Mouse (Mus musculus) intestine, embryonic 14.5 days (tissue): ENCODE results near the gene Pofut1. TPM values are rescaled to one million over a fixed set of nuclear protein-coding genes. Genes with fewer than 3 reads are reported as not detected.
"Not testable (repeated sequence)": the region's sequence is repeated elsewhere in the genome, so short reads cannot be mapped to it uniquely, and the experiment has no call there.

Experiments
- ATAC-seq: fragments of 200-750 bp; cut with Nextera tagmentation; replicated peaks from 2 replicates; pipeline ENCODE4 v1.8.0; 2017; ENCODE audit warnings: low read depth, moderate number of reproducible peaks, moderate TSS enrichment, moderate library complexity; ENCODE audit not compliant: low FRiP score, low TSS enrichment
- DNase-seq: peaks from one replicate; pipeline ENCODE4 v3.0.0-alpha.2; 2018; ENCODE audit warnings: low spot score
- H3K27ac ChIP-seq: fragments of 300-500 bp; sonication (generic); 2 replicates; pipeline ENCODE4 v1.5.1; 2014; ENCODE audit warnings: low read depth, mild to moderate bottlenecking, control low read depth
- H3K27me3 ChIP-seq: fragments of 300-500 bp; sonication (generic); replicated peaks from 2 replicates; pipeline ENCODE4 v1.6.1; 2014; ENCODE audit warnings: low read length, control low read depth; ENCODE audit not compliant: control insufficient read depth, insufficient read depth
- H3K36me3 ChIP-seq: fragments of 300-500 bp; sonication (generic); 2 replicates; pipeline ENCODE4 v1.6.1; 2014; ENCODE audit warnings: low read length, control low read depth; ENCODE audit not compliant: control insufficient read depth, insufficient read depth
- H3K4me1 ChIP-seq: fragments of 300-500 bp; sonication (generic); replicated peaks from 2 replicates; pipeline ENCODE4 v1.6.1; 2014; ENCODE audit warnings: low read length, control low read depth, mixed read lengths; ENCODE audit not compliant: control insufficient read depth, insufficient read depth
- H3K4me2 ChIP-seq: fragments of 300-500 bp; sonication (generic); 2 replicates; pipeline ENCODE4 v1.6.1; 2014; ENCODE audit warnings: low read length
- H3K4me3 ChIP-seq: fragments of 300-500 bp; sonication (generic); 2 replicates; pipeline ENCODE4 v1.5.1; 2014; ENCODE audit warnings: low read depth, low read length, control low read depth, mixed read lengths
- H3K9ac ChIP-seq: fragments of 300-500 bp; sonication (generic); 2 replicates; pipeline ENCODE4 v1.6.1; 2014; ENCODE audit warnings: mild to moderate bottlenecking, low read length
- H3K9me3 ChIP-seq: fragments of 300-500 bp; sonication (generic); 2 replicates; pipeline ENCODE4 v1.6.1; 2016; ENCODE audit warnings: low read length, control low read depth; ENCODE audit not compliant: control insufficient read depth
- WGBS: fragments of 180-500 bp; shearing (Covaris S2); extraction: QIAGEN DNeasy Blood & Tissue Kit; methylation state at CpG from one replicate; pipeline ENCODE4 v1.1.7; 2014; 5-methylcytosine and 5-hydroxymethylcytosine counted together
- polyA plus RNA-seq: library from polyadenylated mRNA; unstranded; fragments of >200 nt; fragmentation: Nextera tagmentation; extraction: Ambion mirVana; gene quantifications from 2 replicates; pipeline ENCODE4 v1.2.1, GENCODE M21; 2014

The Pofut1 gene
- polyA plus RNA-seq, 1 experiment from 2014 or later = 14.1 TPM

GRCm38 (mm10) chr2:153274200-153274918, 33.0 kb downstream of the Pofut1 start:
- ATAC-seq = peak; percentile 58; the same call in 1 of the 2 replicates
- H3K4me1 ChIP-seq, H3K4me3 ChIP-seq, DNase-seq, H3K9ac ChIP-seq, H3K36me3 ChIP-seq, H3K27me3 ChIP-seq, H3K4me2 ChIP-seq, H3K9me3 ChIP-seq, H3K27ac ChIP-seq: not testable (repeated sequence)
- 68% methylated on average over 6 of the region's 6 CpGs for WGBS

GRCm38 (mm10) chr2:153274919-153275247, 33.5 kb downstream of the Pofut1 start:
- ATAC-seq (no peak), DNase-seq (no peak)
- no peak overlapping the region for H3K4me2 ChIP-seq
- no peaks in the 10 kb centered on the region for H3K36me3 ChIP-seq
- H3K4me3 ChIP-seq = no peak overlapping the region
- peaks cover 7% of the 10 kb centered on the region; the same call in 1 of the 2 replicates for H3K4me1 ChIP-seq
- H3K27ac ChIP-seq = no peak overlapping the region
- no peaks in the 10 kb centered on the region for H3K27me3 ChIP-seq
- H3K9ac ChIP-seq = no peak overlapping the region
- WGBS = 65% methylated on average over 6 of the region's 6 CpGs
- H3K9me3 ChIP-seq = no peaks in the 10 kb centered on the region

- not testable (repeated sequence) for H3K4me1 ChIP-seq, H3K27ac ChIP-seq, H3K36me3 ChIP-seq, H3K9me3 ChIP-seq, H3K9ac ChIP-seq, H3K4me3 ChIP-seq, DNase-seq, H3K27me3 ChIP-seq, ATAC-seq, H3K4me2 ChIP-seq
- WGBS = 88% methylated on average over 3 of the region's 3 CpGs
Observed at GRCm38 (mm10) chr2:153275577-153275976, 34.2 kb downstream of the Pofut1 start.

GRCm38 (mm10) chr2:153276440-153276839, 35.1 kb downstream of the Pofut1 start:
- DNase-seq (no peak), ATAC-seq (no peak)
- H3K27ac ChIP-seq = no peak overlapping the region
- H3K36me3 ChIP-seq = no peaks in the 10 kb centered on the region
- H3K4me3 ChIP-seq = no peak overlapping the region
- no peak overlapping the region for H3K9ac ChIP-seq
- H3K4me2 ChIP-seq = no peak overlapping the region
- 0 out of 2 replicates have a peak, but pooled peaks cover 4% of the 10 kb centered on the region for H3K4me1 ChIP-seq
- WGBS = 88% methylated on average over 7 of the region's 8 CpGs
- no peaks in the 10 kb centered on the region for H3K9me3 ChIP-seq
- H3K27me3 ChIP-seq = no peaks in the 10 kb centered on the region

GRCm38 (mm10) chr2:153276846-153277245, 35.5 kb downstream of the Pofut1 start:
- not testable (repeated sequence) for H3K36me3 ChIP-seq, H3K4me3 ChIP-seq, H3K27me3 ChIP-seq, H3K9ac ChIP-seq, H3K4me1 ChIP-seq, H3K9me3 ChIP-seq, H3K27ac ChIP-seq, ATAC-seq, DNase-seq, H3K4me2 ChIP-seq
- 93% methylated on average over 5 of the region's 5 CpGs for WGBS

GRCm38 (mm10) chr2:153278357-153278756, 37.0 kb downstream of the Pofut1 start:
- Histone ChIP-seq H3K9ac (no peak overlapping the region), H3K27ac (no peak overlapping the region), H3K36me3 (no peaks in the 10 kb centered on the region), H3K4me3 (no peak overlapping the region), H3K4me2 (no peak overlapping the region), H3K9me3 (no peaks in the 10 kb centered on the region), H3K4me1 (0 out of 2 replicates have a peak, but pooled peaks cover 4% of the 10 kb centered on the region), H3K27me3 (no peaks in the 10 kb centered on the region)
- WGBS = 86% methylated on average over 5 of the region's 5 CpGs
- DNase-seq (no peak), ATAC-seq (no peak)

- Histone ChIP-seq H3K4me1 (peaks cover 5% of the 10 kb centered on the region; the same call in 1 of the 2 replicates), H3K9me3 (no peaks in the 10 kb centered on the region), H3K27me3 (no peaks in the 10 kb centered on the region), H3K9ac (no peak overlapping the region), H3K27ac (no peak overlapping the region), H3K36me3 (no peaks in the 10 kb centered on the region), H3K4me3 (no peak overlapping the region), H3K4me2 (no peak overlapping the region)
- DNase-seq (no peak), ATAC-seq (no peak)
- WGBS = 87% methylated on average over 6 of the region's 6 CpGs
Observed at GRCm38 (mm10) chr2:153283919-153284318, 42.6 kb downstream of the Pofut1 start.

GRCm38 (mm10) chr2:153286524-153286923, 45.2 kb downstream of the Pofut1 start:
- H3K4me2 ChIP-seq = no peak overlapping the region
- no peaks in the 10 kb centered on the region for H3K9me3 ChIP-seq
- no peaks in the 10 kb centered on the region for H3K36me3 ChIP-seq
- no peak overlapping the region for H3K4me3 ChIP-seq
- no peak for ATAC-seq
- WGBS = 92% methylated on average over 4 of the region's 4 CpGs
- no peak overlapping the region for H3K9ac ChIP-seq
- no peak for DNase-seq
- H3K27ac ChIP-seq = no peak overlapping the region
- H3K4me1 ChIP-seq = peaks cover 7% of the 10 kb centered on the region; the same call in 1 of the 2 replicates
- H3K27me3 ChIP-seq = no peaks in the 10 kb centered on the region

- 21% methylated on average over 6 of the region's 6 CpGs for WGBS
- Histone ChIP-seq H3K27ac (no peak overlapping the region), H3K36me3 (no peaks in the 10 kb centered on the region), H3K9me3 (no peaks in the 10 kb centered on the region), H3K4me2 (no peak overlapping the region), H3K4me1 (peaks cover 19% of the 10 kb centered on the region), H3K4me3 (no peak overlapping the region), H3K9ac (no peak overlapping the region), H3K27me3 (no peaks in the 10 kb centered on the region)
- peak; percentile 64 for DNase-seq
- no peak for ATAC-seq
Observed at GRCm38 (mm10) chr2:153287835-153288234, 46.5 kb downstream of the Pofut1 start.
